Mouse (Mus musculus) kidney, postnatal 0 days (tissue): ENCODE results near the gene Pip5k1a. TPM values are rescaled to one million over a fixed set of nuclear protein-coding genes. Genes with fewer than 3 reads are reported as not detected.
A peak's percentile ranks its signal among the peaks of the same experiment; 100 is the strongest.
"Not testable (repeated sequence)": the region's sequence is repeated elsewhere in the genome, so short reads cannot be mapped to it uniquely, and the experiment has no call there.

Experiments used
- ATAC-seq: fragments of 200-750 bp; cut with Nextera tagmentation; replicated peaks from 2 replicates; pipeline ENCODE4 v1.8.0; 2017; ENCODE audit warnings: low read depth, moderate number of reproducible peaks, moderate TSS enrichment, moderate library complexity; ENCODE audit not compliant: low FRiP score
- DNase-seq: peaks from one replicate; pipeline ENCODE4 v3.0.0-alpha.2; 2016; ENCODE audit warnings: low spot score
- H3K27ac ChIP-seq: fragments of 300-500 bp; sonication (generic); 2 replicates; pipeline ENCODE4 v1.5.1; 2014; ENCODE audit warnings: mild to moderate bottlenecking
- H3K27me3 ChIP-seq: fragments of 300-500 bp; sonication (generic); 2 replicates; pipeline ENCODE4 v1.6.1; 2014; ENCODE audit warnings: low read length, mixed read lengths; ENCODE audit not compliant: insufficient read depth
- H3K36me3 ChIP-seq: fragments of 300-500 bp; sonication (generic); 2 replicates; pipeline ENCODE4 v1.6.1; 2014; ENCODE audit warnings: low read length, mixed read lengths; ENCODE audit not compliant: insufficient read depth
- H3K4me1 ChIP-seq: fragments of 300-500 bp; sonication (generic); replicated peaks from 2 replicates; pipeline ENCODE4 v1.6.1; 2014; ENCODE audit warnings: antibody characterized with exemption, low read length, mixed read lengths; ENCODE audit not compliant: insufficient read depth
- H3K4me2 ChIP-seq: fragments of 300-500 bp; sonication (generic); 2 replicates; pipeline ENCODE4 v1.6.1; 2014; ENCODE audit warnings: mild to moderate bottlenecking, low read length, moderate library complexity, mixed read lengths
- H3K4me3 ChIP-seq: fragments of 300-500 bp; sonication (generic); replicated peaks from 2 replicates; pipeline ENCODE4 v1.5.1; 2014; ENCODE audit warnings: low read depth, low read length
- H3K9ac ChIP-seq: fragments of 300-500 bp; sonication (generic); 2 replicates; pipeline ENCODE4 v1.6.1; 2014; ENCODE audit warnings: low read depth, low read length
- H3K9me3 ChIP-seq: fragments of 300-500 bp; sonication (generic); replicated peaks from 2 replicates; pipeline ENCODE4 v1.6.1; 2016; ENCODE audit warnings: low read length, inconsistent platforms, mixed read lengths
- CTCF ChIP-seq: IDR thresholded peaks from 2 replicates; pipeline ENCODE4 v1.5.1; 2016; ENCODE audit warnings: antibody characterized with exemption, low read depth, mild to moderate bottlenecking, moderate library complexity
- WGBS: fragments of 180-500 bp; shearing (Covaris S2); extraction: QIAGEN DNeasy Blood & Tissue Kit; methylation state at CpG from one replicate; pipeline ENCODE4 v1.1.7; 2014; 5-methylcytosine and 5-hydroxymethylcytosine counted together
- polyA plus RNA-seq: library from polyadenylated mRNA; unstranded; fragments of >200 nt; fragmentation: Nextera tagmentation; extraction: Ambion mirVana; gene quantifications from 2 replicates; pipeline ENCODE4 v1.2.1, GENCODE M21; 2015

Pip5k1a gene
- polyA plus RNA-seq, 1 experiment from 2014 or later, result 17.8 TPM

GRCm38 (mm10) chr3:95133680-95134101 is 27.0 kb upstream of the Pip5k1a start, which contains the start of the genes Scnm1 and Lysmd1:
Gene Scnm1 (minus strand): TSS chr3:95134011.
Gene Lysmd1 (plus strand): TSS chr3:95134088.
- Histone ChIP-seq H3K27me3 (no peaks in the 10 kb centered on the region), H3K4me3 (peak within 1 kb of the TSS; percentile 46), H3K27ac (peak within 1 kb of the TSS; percentile 72), H3K4me2 (peak within 1 kb of the TSS; percentile 67), H3K9me3 (no peaks in the 10 kb centered on the region), H3K36me3 (0 out of 2 replicates have a peak, but pooled peaks cover 4% of the 10 kb centered on the region), H3K4me1 (peaks cover 12% of the 10 kb centered on the region), H3K9ac (peak within 1 kb of the TSS; percentile 63)
- ATAC-seq (peak; percentile 88), DNase-seq (peak; percentile 99)
- peak; percentile 16; the same call in 1 of the 2 replicates for TF ChIP-seq CTCF
- WGBS, result under 1% methylated on average over 20 of the region's 20 CpGs

- no peak for ATAC-seq
- Histone ChIP-seq H3K4me2 (peak overlapping the region; percentile 67), H3K9me3 (no peaks in the 10 kb centered on the region), H3K27ac (0 out of 2 replicates have a peak overlapping the region, but pooled peaks have one; percentile 72), H3K27me3 (no peaks in the 10 kb centered on the region), H3K36me3 (0 out of 2 replicates have a peak, but pooled peaks cover 4% of the 10 kb centered on the region), H3K4me1 (peaks cover 12% of the 10 kb centered on the region), H3K4me3 (peak overlapping the region; percentile 46), H3K9ac (peak overlapping the region; percentile 63)
- DNase-seq, result no peak
- 58% methylated on average over 11 of the region's 11 CpGs for WGBS
- TF ChIP-seq CTCF, result no peak
Observed at GRCm38 (mm10) chr3:95133176-95133575, 26.4 kb upstream of the Pip5k1a start.

- not testable (repeated sequence) for H3K27ac ChIP-seq, H3K27me3 ChIP-seq, DNase-seq, H3K36me3 ChIP-seq, H3K4me3 ChIP-seq, H3K4me2 ChIP-seq, H3K9ac ChIP-seq, ATAC-seq, H3K9me3 ChIP-seq
- TF ChIP-seq CTCF, result peak; percentile 42
- 86% methylated on average over 2 of the region's 2 CpGs for WGBS
- peaks cover 12% of the 10 kb centered on the region for H3K4me1 ChIP-seq
Observed at GRCm38 (mm10) chr3:95132389-95132788, 25.7 kb upstream of the Pip5k1a start.

- H3K9ac ChIP-seq, result no peak overlapping the region
- 0 out of 2 replicates have a peak overlapping the region, but pooled peaks have one; percentile 20 for H3K27ac ChIP-seq
- ATAC-seq, result no peak
- no peak overlapping the region for H3K4me3 ChIP-seq
- 0 out of 2 replicates have a peak, but pooled peaks cover 4% of the 10 kb centered on the region for H3K36me3 ChIP-seq
- peaks cover 8% of the 10 kb centered on the region for H3K4me1 ChIP-seq
- no peaks in the 10 kb centered on the region for H3K9me3 ChIP-seq
- TF ChIP-seq CTCF, result no peak
- WGBS, result 43% methylated on average over 5 of the region's 5 CpGs
- no peaks in the 10 kb centered on the region for H3K27me3 ChIP-seq
- H3K4me2 ChIP-seq, result no peak overlapping the region
- no peak for DNase-seq
Observed at GRCm38 (mm10) chr3:95130081-95130480, 23.4 kb upstream of the Pip5k1a start.

- peak; percentile 71 for DNase-seq
- ATAC-seq, result no peak; the same call in 1 of the 2 replicates
- Histone ChIP-seq H3K36me3 (0 out of 2 replicates have a peak, but pooled peaks cover 4% of the 10 kb centered on the region), H3K9ac (no peak overlapping the region; the same call in 1 of the 2 replicates), H3K4me1 (peaks cover 11% of the 10 kb centered on the region), H3K4me3 (no peak overlapping the region), H3K9me3 (no peaks in the 10 kb centered on the region), H3K4me2 (0 out of 2 replicates have a peak overlapping the region, but pooled peaks have one; percentile 5), H3K27me3 (no peaks in the 10 kb centered on the region), H3K27ac (0 out of 2 replicates have a peak overlapping the region, but pooled peaks have one; percentile 13)
- TF ChIP-seq CTCF, result no peak
- WGBS, result 14% methylated on average over 6 of the region's 6 CpGs
Observed at GRCm38 (mm10) chr3:95129226-95129651, 22.5 kb upstream of the Pip5k1a start.

GRCm38 (mm10) chr3:95124972-95125371 is 18.2 kb upstream of the Pip5k1a start:
- Histone ChIP-seq H3K27me3 (no peaks in the 10 kb centered on the region), H3K36me3 (peaks cover 24% of the 10 kb centered on the region), H3K9me3 (no peaks in the 10 kb centered on the region), H3K4me2 (no peak overlapping the region), H3K4me3 (no peak overlapping the region), H3K27ac (no peak overlapping the region; the same call in 1 of the 2 replicates), H3K9ac (peak overlapping the region; percentile 23; the same call in 1 of the 2 replicates), H3K4me1 (peaks cover 5% of the 10 kb centered on the region; the same call in 1 of the 2 replicates)
- DNase-seq (peak; percentile 35), ATAC-seq (no peak)
- no peak for TF ChIP-seq CTCF
- WGBS, result 32% methylated on average over 5 of the region's 5 CpGs
